Mouse (Mus musculus) myocyte (in vitro differentiated cells): ENCODE data around the gene Ppp1r1a. TPM values are rescaled to one million over a fixed set of nuclear protein-coding genes. Genes with fewer than 3 reads are reported as not detected.

Source experiments
- H3K27me3 ChIP-seq: one replicate; pipeline ENCODE4 v1.6.1; 2011; ENCODE audit not compliant: control insufficient read depth, insufficient read depth, insufficient read length
- H3K36me3 ChIP-seq: one replicate; pipeline ENCODE4 v1.6.1; 2011; ENCODE audit not compliant: control insufficient read depth, insufficient read depth
- H3K4me2 ChIP-seq: one replicate; pipeline ENCODE4 v1.6.1; 2011; ENCODE audit warnings: low read depth, control low read depth
- H3K4me3 ChIP-seq: one replicate; pipeline ENCODE4 v1.5.1; 2011; ENCODE audit warnings: mild to moderate bottlenecking, control low read depth, moderate library complexity
- H3K79me2 ChIP-seq: one replicate; pipeline ENCODE4 v1.6.1; 2011; ENCODE audit not compliant: control insufficient read depth, insufficient read depth
- H3ac ChIP-seq: one replicate; pipeline ENCODE4 v1.6.1; 2011; ENCODE audit not compliant: control insufficient read depth, insufficient read length
- CEBPB ChIP-seq: IDR thresholded peaks from 2 replicates; pipeline ENCODE4 v1.6.1; 2011; ENCODE audit warnings: mild to moderate bottlenecking, moderate library complexity; ENCODE audit not compliant: poor library complexity, insufficient read depth, severe bottlenecking
- E2F4 ChIP-seq: IDR thresholded peaks from one replicate; pipeline ENCODE4 v1.6.1; 2011; ENCODE audit warnings: mild to moderate bottlenecking, control low read depth, moderate library complexity; ENCODE audit not compliant: insufficient read depth
- MAX ChIP-seq: IDR thresholded peaks from one replicate; pipeline ENCODE4 v1.6.1; 2011; ENCODE audit warnings: low read depth, mild to moderate bottlenecking, control low read depth
- MYOD1 ChIP-seq, 3 experiments: IDR thresholded peaks; one replicate each; pipeline ENCODE4 v1.6.1; 2011; ENCODE audit warnings: control low read depth in 2 of 3, low read depth in 2 of 3, mild to moderate bottlenecking in 2 of 3, moderate library complexity in 1 of 3; ENCODE audit not compliant: insufficient read length in 2 of 3, control insufficient read depth in 1 of 3
- MYOG ChIP-seq, 3 experiments: IDR thresholded peaks; one replicate each; pipeline ENCODE4 v1.6.1; 2011; ENCODE audit warnings: control low read depth in 2 of 3, low read depth in 2 of 3, mild to moderate bottlenecking in 2 of 3; ENCODE audit not compliant: insufficient read length in 2 of 3, control insufficient read depth in 1 of 3, insufficient read depth in 1 of 3
- POLR2A ChIP-seq: IDR thresholded peaks from one replicate; pipeline ENCODE4 v1.6.1; 2011; ENCODE audit warnings: low read depth, mild to moderate bottlenecking, control low read depth, moderate library complexity; ENCODE audit not compliant: insufficient read length
- POLR2AphosphoS2 ChIP-seq: IDR thresholded peaks from one replicate; pipeline ENCODE4 v1.6.1; 2011; ENCODE audit warnings: low read depth, control low read depth; ENCODE audit not compliant: insufficient read length
- REST ChIP-seq: IDR thresholded peaks from one replicate; pipeline ENCODE4 v1.6.1; 2011; ENCODE audit warnings: mild to moderate bottlenecking, control low read depth, moderate library complexity; ENCODE audit not compliant: insufficient read depth, insufficient read length
- SRF ChIP-seq: IDR thresholded peaks from one replicate; pipeline ENCODE4 v1.6.1; 2011; ENCODE audit warnings: low read depth; ENCODE audit not compliant: control insufficient read depth, insufficient read length
- TCF12 ChIP-seq: IDR thresholded peaks from one replicate; pipeline ENCODE4 v1.6.1; 2011; ENCODE audit warnings: mild to moderate bottlenecking, control low read depth; ENCODE audit not compliant: poor library complexity, insufficient read depth, severe bottlenecking
- TCF3 ChIP-seq: IDR thresholded peaks from one replicate; pipeline ENCODE4 v1.6.1; 2011; ENCODE audit warnings: low read depth, control low read depth; ENCODE audit not compliant: insufficient read length
- USF1 ChIP-seq: IDR thresholded peaks from one replicate; pipeline ENCODE4 v1.6.1; 2011; ENCODE audit warnings: low read depth, mild to moderate bottlenecking, control low read depth, moderate library complexity
- polyA plus RNA-seq: library from polyadenylated mRNA; unstranded; fragments of >200 nt; fragmentation: generic; extraction: Trizol; gene quantifications from one replicate; pipeline ENCODE4 v1.2.1, GENCODE M21; 2012; ENCODE audit warnings: missing spikeins

The Ppp1r1a gene
- polyA plus RNA-seq, 1 experiment = not detected

DNA sequence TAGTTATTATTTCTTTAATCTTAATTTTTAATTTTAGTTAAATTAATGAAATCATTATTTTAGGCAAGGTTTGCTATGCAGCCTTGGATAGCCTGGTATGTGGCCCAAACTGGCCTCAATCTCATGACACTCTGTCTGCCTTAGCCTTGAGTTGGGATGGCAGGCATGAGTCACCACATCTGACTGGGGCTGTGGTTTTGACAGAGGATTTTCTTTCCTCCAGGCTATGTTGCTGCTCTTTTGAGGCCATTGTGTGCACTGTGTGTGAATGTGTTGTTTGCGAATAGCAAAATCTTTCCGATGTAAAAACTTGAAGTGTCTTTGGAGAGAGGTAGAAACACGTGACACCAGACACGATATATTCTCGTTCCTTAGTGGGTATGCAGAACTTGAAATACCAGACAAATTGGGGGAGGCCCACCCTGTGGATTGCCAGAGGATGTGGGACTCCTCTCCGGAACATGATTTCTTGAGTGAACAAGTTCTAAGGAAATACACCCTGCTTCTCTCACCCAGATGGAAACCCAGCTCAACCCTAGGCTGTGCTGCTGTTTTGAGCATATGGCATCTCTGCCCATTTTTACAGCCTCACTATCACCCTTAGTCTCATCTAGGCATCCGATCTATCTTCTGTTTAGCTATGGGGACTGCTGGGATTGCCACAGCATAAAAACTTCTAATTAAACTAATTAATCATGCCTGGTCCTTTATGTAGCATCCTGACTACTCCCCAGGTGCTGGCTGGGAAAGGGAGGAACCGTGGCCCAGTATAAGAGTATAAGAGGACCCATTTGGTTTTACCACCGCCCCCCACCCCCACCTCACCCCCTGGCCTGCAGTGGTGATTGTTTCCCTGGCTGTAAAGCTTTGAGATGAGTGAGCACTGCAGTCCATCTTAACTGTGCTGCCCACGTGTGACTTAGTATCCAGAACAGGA is 41.3 kb downstream of the Ppp1r1a start:
- Histone ChIP-seq H3K36me3 (no peaks in the 10 kb centered on the region), H3ac (no peak overlapping the region), H3K27me3 (no peaks in the 10 kb centered on the region), H3K4me2 (peak overlapping the region; percentile 75), H3K79me2 (no peaks in the 10 kb centered on the region), H3K4me3 (no peak overlapping the region)
- no peak for TF ChIP-seq SRF
- TF ChIP-seq MAX = peak; percentile 23
- peak in 1 of 3 experiments; percentile 43 for TF ChIP-seq MYOG (IDR thresholded peaks at IDR 0.05; ENCODE audit: control insufficient read depth in 1 of 3, insufficient read depth in 1 of 3, insufficient read length in 2 of 3, low read depth in 2 of 3)
- TF ChIP-seq TCF3 = no peak
- peak; percentile 23 for TF ChIP-seq USF1
- TF ChIP-seq POLR2A = no peak
- TF ChIP-seq POLR2AphosphoS2 = no peak
- no peak for TF ChIP-seq TCF12
- TF ChIP-seq E2F4 = no peak
- no peak for TF ChIP-seq REST
- TF ChIP-seq CEBPB = no peak
- peak in 2 of 3 experiments; percentile 1 to 37 for TF ChIP-seq MYOD1 (IDR thresholded peaks at IDR 0.05; ENCODE audit: control insufficient read depth in 1 of 3, insufficient read length in 2 of 3, low read depth in 2 of 3)

DNA sequence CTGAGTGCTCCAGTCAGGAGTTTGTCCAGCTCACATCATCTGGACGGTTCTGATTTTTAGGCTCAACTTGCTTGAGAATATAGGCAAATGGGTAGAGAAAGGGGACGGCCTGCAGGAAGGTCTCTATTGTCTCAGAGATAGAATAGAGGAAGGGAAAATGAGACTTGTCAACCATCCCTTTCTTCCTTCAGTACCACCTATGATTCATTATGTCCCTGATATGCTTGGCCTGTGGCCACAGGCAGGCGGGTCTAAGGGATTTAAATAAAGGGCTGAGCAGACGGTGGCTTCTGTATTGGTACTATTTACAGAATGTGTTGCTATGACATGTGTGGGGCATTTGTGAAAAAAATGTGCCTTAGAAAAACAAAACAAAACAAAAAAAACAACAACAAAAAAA is 49.5 kb downstream of the Ppp1r1a start:
- peaks cover 8% of the 10 kb centered on the region for H3K27me3 ChIP-seq
- no peak overlapping the region for H3K4me2 ChIP-seq
- no peak overlapping the region for H3K4me3 ChIP-seq
- H3ac ChIP-seq = no peak overlapping the region
- no peaks in the 10 kb centered on the region for H3K36me3 ChIP-seq
- TF ChIP-seq SRF = no peak
- TF ChIP-seq MYOG (IDR thresholded peaks at IDR 0.05; ENCODE audit: control insufficient read depth in 1 of 3, insufficient read depth in 1 of 3, insufficient read length in 2 of 3, low read depth in 2 of 3) = no peak
- TF ChIP-seq MAX = no peak
- no peak for TF ChIP-seq TCF3
- no peak for TF ChIP-seq USF1
- TF ChIP-seq TCF12 = no peak
- no peak for TF ChIP-seq E2F4
- no peak for TF ChIP-seq CEBPB
- no peak for TF ChIP-seq MYOD1 (IDR thresholded peaks at IDR 0.05; ENCODE audit: control insufficient read depth in 1 of 3, insufficient read length in 2 of 3, low read depth in 2 of 3)
- no peak for TF ChIP-seq POLR2A
- no peak for TF ChIP-seq POLR2AphosphoS2
- H3K79me2 ChIP-seq = no peaks in the 10 kb centered on the region

DNA sequence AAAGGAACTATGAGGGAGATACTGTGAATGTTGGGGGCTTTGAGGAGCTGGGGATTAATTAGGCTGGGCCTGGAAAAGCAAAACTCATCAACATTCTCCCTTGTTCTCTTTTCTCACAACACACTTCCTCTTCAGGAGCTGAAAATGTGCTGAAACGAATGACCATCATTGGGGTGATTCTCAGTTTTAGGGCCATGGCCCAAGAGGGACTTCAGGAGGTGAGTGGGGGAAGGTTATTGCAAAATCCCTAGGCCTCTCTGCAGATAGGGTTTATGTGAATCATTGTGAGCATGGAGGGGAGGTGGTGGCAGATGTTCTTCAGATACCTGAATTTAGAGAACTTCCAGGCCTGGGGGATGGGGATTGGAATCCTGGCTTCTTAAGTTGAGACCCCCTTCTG is 51.1 kb downstream of the Ppp1r1a start:
- Histone ChIP-seq H3K4me3 (no peak overlapping the region), H3K79me2 (no peaks in the 10 kb centered on the region), H3K4me2 (no peak overlapping the region), H3ac (no peak overlapping the region), H3K27me3 (peaks cover 8% of the 10 kb centered on the region), H3K36me3 (no peaks in the 10 kb centered on the region)
- no peak for TF ChIP-seq REST
- TF ChIP-seq MYOD1 (IDR thresholded peaks at IDR 0.05; ENCODE audit: control insufficient read depth in 1 of 3, insufficient read length in 2 of 3, low read depth in 2 of 3) = no peak
- TF ChIP-seq E2F4 = no peak
- no peak for TF ChIP-seq USF1
- TF ChIP-seq SRF = no peak
- TF ChIP-seq MAX = no peak
- no peak for TF ChIP-seq CEBPB
- TF ChIP-seq TCF3 = no peak
- TF ChIP-seq POLR2AphosphoS2 = no peak
- no peak for TF ChIP-seq POLR2A
- no peak for TF ChIP-seq MYOG (IDR thresholded peaks at IDR 0.05; ENCODE audit: control insufficient read depth in 1 of 3, insufficient read depth in 1 of 3, insufficient read length in 2 of 3, low read depth in 2 of 3)
- no peak for TF ChIP-seq TCF12

DNA sequence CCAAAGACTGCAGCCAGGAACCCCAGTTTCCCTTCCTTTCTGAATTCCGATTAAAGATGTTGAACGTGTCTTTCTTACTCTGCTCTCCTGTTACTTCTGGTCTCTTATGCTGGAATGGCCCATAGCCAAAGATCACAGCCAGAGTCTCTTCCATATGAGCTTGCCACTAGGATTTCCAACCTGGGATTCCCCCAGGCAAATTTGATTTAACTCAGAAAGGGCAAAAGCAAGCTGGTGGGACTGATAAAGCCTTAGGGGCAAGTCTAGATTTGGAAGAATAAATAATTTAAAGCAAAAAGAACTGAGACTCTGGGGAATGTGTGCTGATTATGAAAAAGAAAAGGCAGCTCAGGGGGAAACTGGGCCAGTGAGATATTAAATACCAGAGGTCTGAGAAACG is 52.7 kb downstream of the Ppp1r1a start:
- Histone ChIP-seq H3K4me2 (no peak overlapping the region), H3K36me3 (no peaks in the 10 kb centered on the region), H3K4me3 (no peak overlapping the region), H3K27me3 (peaks cover 8% of the 10 kb centered on the region), H3ac (no peak overlapping the region), H3K79me2 (no peaks in the 10 kb centered on the region)
- no peak for TF ChIP-seq CEBPB
- no peak for TF ChIP-seq TCF3
- TF ChIP-seq POLR2AphosphoS2 = no peak
- no peak for TF ChIP-seq SRF
- no peak for TF ChIP-seq TCF12
- no peak for TF ChIP-seq MAX
- no peak for TF ChIP-seq USF1
- no peak for TF ChIP-seq MYOD1 (IDR thresholded peaks at IDR 0.05; ENCODE audit: control insufficient read depth in 1 of 3, insufficient read length in 2 of 3, low read depth in 2 of 3)
- TF ChIP-seq REST = no peak
- TF ChIP-seq POLR2A = no peak
- no peak for TF ChIP-seq E2F4
- no peak for TF ChIP-seq MYOG (IDR thresholded peaks at IDR 0.05; ENCODE audit: control insufficient read depth in 1 of 3, insufficient read depth in 1 of 3, insufficient read length in 2 of 3, low read depth in 2 of 3)
